Mouse (Mus musculus) heart, postnatal 0 days (tissue): ENCODE measurements around the gene Ccdc6. TPM values are rescaled to one million over a fixed set of nuclear protein-coding genes. Genes with fewer than 3 reads are reported as not detected.

Source experiments
- ATAC-seq: fragments of 200-750 bp; cut with Nextera tagmentation; 2 replicates; pipeline ENCODE4 v1.8.0; 2017; ENCODE audit warnings: low read depth, moderate number of reproducible peaks, moderate library complexity; ENCODE audit not compliant: insufficient read depth
- DNase-seq: peaks from one replicate; pipeline ENCODE4 v3.0.0-alpha.2; 2016; ENCODE audit warnings: low spot score
- H3K27ac ChIP-seq: fragments of 300-500 bp; sonication (generic); 2 replicates; pipeline ENCODE4 v1.5.1; 2014; ENCODE audit warnings: low read depth, mild to moderate bottlenecking
- H3K27me3 ChIP-seq: fragments of 300-500 bp; sonication (generic); 2 replicates; pipeline ENCODE4 v1.6.1; 2014; ENCODE audit warnings: low read length, mixed read lengths; ENCODE audit not compliant: control insufficient read depth, insufficient read depth
- H3K36me3 ChIP-seq: fragments of 300-500 bp; sonication (generic); replicated peaks from 2 replicates; pipeline ENCODE4 v1.6.1; 2014; ENCODE audit warnings: low read length, mixed read lengths; ENCODE audit not compliant: control insufficient read depth, insufficient read depth
- H3K4me1 ChIP-seq: fragments of 300-500 bp; sonication (generic); 2 replicates; pipeline ENCODE4 v1.6.1; 2014; ENCODE audit warnings: antibody characterized with exemption; ENCODE audit not compliant: control insufficient read depth, insufficient read depth
- H3K4me2 ChIP-seq: fragments of 300-500 bp; sonication (generic); 2 replicates; pipeline ENCODE4 v1.6.1; 2014; ENCODE audit warnings: low read depth, mild to moderate bottlenecking, low read length, moderate library complexity
- H3K4me3 ChIP-seq: fragments of 300-500 bp; sonication (generic); 2 replicates; pipeline ENCODE4 v1.5.1; 2014; ENCODE audit warnings: low read depth, low read length
- H3K9ac ChIP-seq: fragments of 300-500 bp; sonication (generic); replicated peaks from 2 replicates; pipeline ENCODE4 v1.6.1; 2014; ENCODE audit warnings: low read depth, low read length, mixed read lengths
- H3K9me3 ChIP-seq: fragments of 300-500 bp; sonication (generic); replicated peaks from 2 replicates; pipeline ENCODE4 v1.6.1; 2016; ENCODE audit warnings: low read length; ENCODE audit not compliant: control insufficient read depth
- CTCF ChIP-seq: IDR thresholded peaks from 2 replicates; pipeline ENCODE4 v1.5.1; 2016; ENCODE audit warnings: antibody characterized with exemption, control low read depth, low read depth
- EP300 ChIP-seq: IDR thresholded peaks from 2 replicates; pipeline ENCODE4 v1.6.1; 2016; ENCODE audit warnings: antibody characterized with exemption, low read depth
- WGBS: fragments of 180-500 bp; shearing (Covaris S2); extraction: QIAGEN DNeasy Blood & Tissue Kit; methylation state at CpG from one replicate; pipeline ENCODE4 v1.1.7; 2014; 5-methylcytosine and 5-hydroxymethylcytosine counted together
- polyA plus RNA-seq: library from polyadenylated mRNA; unstranded; fragments of >200 nt; fragmentation: Nextera tagmentation; extraction: Ambion mirVana; gene quantifications from 2 replicates; pipeline ENCODE4 v1.2.1, GENCODE M21; 2015
- total RNA-seq: library from RNA; depleted of rRNA; stranded (reverse); fragments of >200 nt; gene quantifications from 2 replicates; pipeline ENCODE4 v1.2.3, GENCODE M21; 2014; ENCODE audit warnings: low replicate concordance

The Ccdc6 gene
- total and polyA plus RNA-seq, 2 experiments from 2014 or later = 7.7 to 10.4 TPM

DNA sequence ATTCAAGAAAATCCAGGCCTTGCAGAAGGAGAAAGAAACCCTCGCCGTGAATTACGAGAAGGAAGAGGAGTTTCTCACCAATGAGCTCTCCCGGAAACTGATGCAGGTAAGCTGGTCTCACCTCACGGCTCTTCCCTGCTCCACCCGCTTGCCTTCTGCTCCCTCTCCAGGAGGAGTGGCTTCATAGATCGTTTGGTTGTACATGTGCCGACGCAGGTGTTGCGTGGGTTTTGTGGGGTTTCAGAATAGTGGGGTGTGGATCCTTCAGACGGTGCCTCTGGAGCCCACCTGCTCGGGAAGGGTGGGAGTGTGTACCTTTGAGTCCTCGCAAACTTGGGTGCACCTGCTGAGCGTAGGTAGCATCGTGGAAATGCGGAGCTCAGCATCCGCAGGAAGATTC is 45.7 kb downstream of the Ccdc6 start:
- Histone ChIP-seq H3K4me1 (no peaks in the 10 kb centered on the region), H3K4me3 (no peak overlapping the region), H3K4me2 (no peak overlapping the region), H3K27me3 (no peaks in the 10 kb centered on the region), H3K9ac (no peak overlapping the region), H3K9me3 (no peaks in the 10 kb centered on the region), H3K36me3 (peaks cover 30% of the 10 kb centered on the region), H3K27ac (no peak overlapping the region)
- ATAC-seq = no peak
- DNase-seq = no peak
- 94% methylated on average over 17 of the region's 17 CpGs for whole genome bisulfite sequencing
- TF ChIP-seq EP300 = no peak
- TF ChIP-seq CTCF = no peak

DNA sequence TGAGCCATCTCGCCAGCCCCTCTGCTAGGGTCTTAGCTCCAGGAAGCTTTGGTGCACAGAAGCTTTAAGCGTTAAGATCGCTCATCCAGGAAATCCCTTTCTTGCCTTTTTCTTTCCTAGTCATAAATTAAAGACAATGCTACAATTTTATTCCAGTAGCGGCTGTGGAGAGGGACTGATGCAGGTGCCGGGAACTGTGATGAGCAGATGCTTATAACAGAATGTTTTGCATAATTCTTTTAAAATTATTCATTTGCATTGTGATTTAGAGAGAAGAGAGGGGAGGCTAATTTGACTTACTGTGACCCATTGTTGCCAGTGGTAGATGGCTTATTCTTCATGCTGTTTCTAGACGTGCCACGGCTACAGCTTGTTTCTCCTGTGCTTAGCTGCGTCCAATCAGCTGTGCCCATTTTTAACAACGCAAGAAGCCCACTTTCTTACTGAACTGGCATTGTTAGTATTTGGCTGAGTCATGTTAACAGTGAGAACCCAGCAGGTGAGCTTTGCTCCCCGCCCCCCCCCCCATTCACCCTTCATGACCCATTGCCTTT is 47.2 kb downstream of the Ccdc6 start:
- H3K9ac ChIP-seq = no peak overlapping the region
- no peak overlapping the region for H3K27ac ChIP-seq
- no peak overlapping the region for H3K4me3 ChIP-seq
- H3K36me3 ChIP-seq = peaks cover 37% of the 10 kb centered on the region
- TF ChIP-seq EP300 (no peak), CTCF (no peak)
- no peak for DNase-seq
- WGBS = 92% methylated on average over 10 of the region's 10 CpGs
- no peak for ATAC-seq
- no peaks in the 10 kb centered on the region for H3K9me3 ChIP-seq
- peaks cover 2% of the 10 kb centered on the region; the same call in 1 of the 2 replicates for H3K4me1 ChIP-seq
- no peaks in the 10 kb centered on the region for H3K27me3 ChIP-seq
- H3K4me2 ChIP-seq = no peak overlapping the region

DNA sequence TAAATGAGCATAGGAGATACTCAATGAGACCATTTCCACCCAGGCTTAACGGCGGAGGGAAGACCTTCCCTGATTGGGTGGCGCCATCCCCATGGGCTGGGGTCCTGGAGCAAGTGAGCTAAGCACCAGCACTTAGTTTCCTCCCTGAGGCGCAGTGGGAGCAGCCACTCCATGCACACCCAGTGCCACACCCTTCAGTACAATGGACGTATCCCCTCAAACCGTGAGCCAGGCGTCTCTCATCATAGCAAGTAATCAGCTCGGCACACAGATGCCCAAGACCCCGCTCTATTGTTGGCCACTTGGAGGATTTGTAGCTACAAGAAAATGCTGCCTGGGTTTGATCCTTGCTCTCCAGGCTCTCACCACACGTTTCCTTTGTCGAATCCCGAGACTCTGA is 49.0 kb downstream of the Ccdc6 start:
- Histone ChIP-seq H3K4me3 (no peak overlapping the region), H3K4me2 (no peak overlapping the region), H3K27ac (no peak overlapping the region), H3K4me1 (peaks cover 4% of the 10 kb centered on the region; the same call in 1 of the 2 replicates), H3K27me3 (no peaks in the 10 kb centered on the region), H3K9me3 (no peaks in the 10 kb centered on the region), H3K9ac (no peak overlapping the region), H3K36me3 (peaks cover 38% of the 10 kb centered on the region)
- no peak for ATAC-seq
- TF ChIP-seq EP300 (no peak), CTCF (no peak)
- no peak for DNase-seq
- WGBS = 98% methylated on average over 12 of the region's 12 CpGs

- ATAC-seq = no peak
These were observed 52.2 kb downstream of the Ccdc6 start for GRCm38 (mm10) chr10:70149093-70149492.

GRCm38 (mm10) chr10:70150301-70150700 is 53.4 kb downstream of the Ccdc6 start:
- peaks cover 19% of the 10 kb centered on the region for H3K4me1 ChIP-seq
- peaks cover 34% of the 10 kb centered on the region for H3K36me3 ChIP-seq
- no peak overlapping the region for H3K27ac ChIP-seq
- no peaks in the 10 kb centered on the region for H3K27me3 ChIP-seq
- DNase-seq (no peak), ATAC-seq (no peak)
- 49% methylated on average over 4 of the region's 4 CpGs for WGBS
- H3K4me2 ChIP-seq = no peak overlapping the region
- H3K9ac ChIP-seq = no peak overlapping the region
- no peak overlapping the region for H3K4me3 ChIP-seq
- H3K9me3 ChIP-seq = no peaks in the 10 kb centered on the region
- no peak for TF ChIP-seq EP300
- no peak for TF ChIP-seq CTCF

More at GRCm38 (mm10) chr10:70149093-70149492, 52.2 kb downstream of the Ccdc6 start:
- H3K36me3 ChIP-seq = peaks cover 31% of the 10 kb centered on the region
- WGBS = 19% methylated on average over 7 of the region's 7 CpGs
- no peak overlapping the region for H3K27ac ChIP-seq
- DNase-seq = no peak
- no peaks in the 10 kb centered on the region for H3K27me3 ChIP-seq
- no peak overlapping the region for H3K4me3 ChIP-seq
- H3K9me3 ChIP-seq = no peaks in the 10 kb centered on the region
- H3K4me1 ChIP-seq = peaks cover 19% of the 10 kb centered on the region
- no peak overlapping the region for H3K9ac ChIP-seq
- TF ChIP-seq EP300 (no peak), CTCF (no peak)
- no peak overlapping the region for H3K4me2 ChIP-seq

DNA sequence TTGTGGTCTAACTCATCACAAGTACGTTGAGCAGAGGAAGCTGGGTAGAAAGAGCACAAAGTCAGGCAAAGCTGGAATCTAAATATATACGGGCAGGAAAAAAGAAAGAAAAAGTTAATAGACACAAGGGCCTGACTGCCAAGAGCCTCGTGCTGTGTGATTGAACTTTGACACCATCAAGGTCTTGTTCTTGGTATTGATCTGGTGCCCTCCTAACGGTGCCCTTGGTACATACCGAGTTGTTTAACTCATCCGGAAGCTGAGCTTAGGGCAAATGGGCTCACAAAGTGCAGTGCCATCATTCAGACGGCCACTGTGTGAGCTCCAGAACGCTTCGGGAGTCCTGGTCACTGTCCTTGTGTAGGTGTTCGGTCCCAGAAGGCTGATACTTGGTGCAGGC is 54.2 kb downstream of the Ccdc6 start:
- ATAC-seq (no peak), DNase-seq (no peak)
- peaks cover 34% of the 10 kb centered on the region for H3K36me3 ChIP-seq
- no peaks in the 10 kb centered on the region for H3K27me3 ChIP-seq
- H3K4me1 ChIP-seq = peaks cover 19% of the 10 kb centered on the region
- no peaks in the 10 kb centered on the region for H3K9me3 ChIP-seq
- TF ChIP-seq CTCF = no peak
- no peak for TF ChIP-seq EP300
- no peak overlapping the region for H3K4me3 ChIP-seq
- H3K4me2 ChIP-seq = no peak overlapping the region
- H3K27ac ChIP-seq = no peak overlapping the region
- no peak overlapping the region for H3K9ac ChIP-seq
- WGBS = 80% methylated on average over 10 of the region's 10 CpGs
